Mouse (Mus musculus): ENCODE data around the gene Ucma. TPM values are rescaled to one million over a fixed set of nuclear protein-coding genes. Genes with fewer than 3 reads are reported as not detected.
"Not testable (repeated sequence)": the region's sequence is repeated elsewhere in the genome, so short reads cannot be mapped to it uniquely, and the experiment has no call there.

Ucma gene
- 1 to 10 TPM; 2.7 to 3.1 TPM for total RNA-seq (2021)
- long read RNA-seq, experiment 1, partial matches to known transcripts, result 0 of 3 reads
- long read RNA-seq, experiment 1, other reads (novel, unspliced or antisense), result 1 of 3 reads
- long read RNA-seq, experiment 2, result 0 reads

DNA sequence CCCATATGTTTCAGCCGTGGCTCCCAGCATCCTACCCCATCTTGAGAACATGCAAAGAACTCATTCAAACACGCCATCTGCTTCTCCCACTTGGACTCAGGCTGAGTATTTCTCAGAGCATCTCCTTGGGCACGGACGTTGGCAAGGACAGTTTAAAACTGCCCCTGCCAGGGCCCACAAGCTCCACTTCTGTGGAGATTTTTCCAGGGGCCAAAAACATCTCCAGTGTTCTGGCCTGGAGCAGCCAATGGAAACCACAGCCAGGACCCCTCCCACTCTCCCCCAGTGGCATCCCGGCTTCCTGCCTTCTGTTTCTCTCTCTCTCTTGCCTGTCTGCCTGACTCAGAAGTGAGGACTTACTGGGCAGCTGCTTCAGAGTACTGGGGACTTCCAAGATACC is at the start of gene Ucma:
Gene Ucma, plus strand, starts transcription at position 316 of the 400 bp plus-strand sequence.
- peak in 1 of 2 experiments; percentile 25 for DNase-seq (ENCODE audit: low spot score in 2 of 2)
- intact Hi-C loops (cut with DNase I), result no loop called here

DNA sequence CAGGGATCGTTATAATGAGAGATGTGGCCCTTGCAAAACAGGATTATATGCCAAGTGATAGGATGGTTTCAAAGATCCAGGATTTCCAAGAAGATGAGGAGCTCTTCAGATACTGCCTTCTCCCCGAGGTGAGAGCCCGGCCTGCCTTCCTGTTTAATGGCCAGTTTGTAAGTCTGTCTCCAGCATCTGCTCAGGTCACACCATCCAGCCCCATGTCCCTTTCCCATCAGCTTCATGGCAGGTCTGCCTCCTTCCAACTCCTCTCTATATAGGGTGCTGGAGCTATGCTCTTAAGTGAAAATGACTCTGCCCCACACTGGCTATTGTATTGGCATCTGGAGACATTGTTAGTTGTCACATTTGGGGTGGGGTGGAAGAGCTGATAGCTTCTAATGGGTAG is 48.5 kb upstream of the Ucma start:
- intact Hi-C loops (cut with DNase I), result no loop called here
- DNase-seq (ENCODE audit: low spot score in 2 of 2), result no peak

DNA sequence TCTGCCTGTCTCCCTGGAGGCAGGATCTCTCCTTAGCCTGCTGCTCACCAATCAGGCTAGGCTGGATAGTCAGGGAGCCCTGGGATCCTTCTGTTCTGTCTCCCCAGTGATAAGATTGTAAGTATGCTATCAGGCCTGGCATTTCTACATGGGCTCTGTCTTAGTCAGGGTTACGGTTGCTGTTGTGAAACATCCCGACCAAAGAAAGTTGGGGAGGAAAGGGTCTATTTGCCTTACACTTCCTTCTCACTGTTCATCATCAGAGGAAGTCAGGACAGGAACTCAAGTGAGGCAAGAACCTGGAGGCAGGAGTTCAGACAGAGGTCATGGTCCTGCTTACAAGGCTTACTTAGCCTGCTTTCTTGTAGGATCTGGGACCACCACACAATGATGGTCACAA is 46.7 kb upstream of the Ucma start:
- DNase-seq (ENCODE audit: low spot score in 2 of 2), result no peak
- intact Hi-C loops (cut with DNase I), result no loop called here

DNA sequence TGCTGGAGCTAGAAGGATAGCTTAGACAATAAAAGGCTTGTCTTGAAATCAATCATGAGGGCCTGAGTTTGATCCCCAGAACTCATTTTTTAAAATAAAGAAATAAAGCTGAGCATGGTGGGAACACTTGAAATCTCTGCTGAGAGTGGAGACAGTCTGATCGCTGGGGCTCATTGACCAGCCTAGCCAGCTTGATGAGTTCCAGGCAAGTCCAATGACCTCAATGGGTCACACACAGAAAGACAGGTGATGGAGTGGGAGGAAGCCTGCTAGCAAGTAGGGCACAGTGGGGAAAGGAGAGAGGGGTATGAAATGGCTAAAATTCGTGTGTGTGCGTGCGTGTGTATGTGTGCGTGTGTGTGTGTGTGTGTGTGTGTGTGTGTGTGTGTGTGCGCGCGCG is 41.4 kb upstream of the Ucma start:
- no peak for DNase-seq (ENCODE audit: low spot score in 2 of 2)
- intact Hi-C loops (cut with DNase I), result no loop called here

DNA sequence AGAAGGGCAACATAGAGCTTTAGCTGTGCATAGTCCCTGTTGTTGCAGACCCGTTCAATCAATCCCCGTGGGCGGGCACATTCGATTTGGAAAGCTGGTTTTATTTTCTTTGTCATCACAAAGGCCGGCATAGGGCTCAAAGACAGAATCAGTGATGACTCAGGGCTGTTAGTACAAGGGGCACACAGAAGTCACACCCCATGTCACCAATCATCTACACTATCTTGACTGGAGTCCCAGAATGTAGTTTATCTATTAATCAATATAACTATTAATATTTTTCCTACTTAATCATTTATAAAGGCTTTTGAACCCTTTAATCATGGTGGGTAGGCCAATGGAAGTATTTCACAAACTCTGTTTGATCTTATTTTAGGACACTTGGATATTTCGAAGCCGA is 38.0 kb upstream of the Ucma start:
- DNase-seq (ENCODE audit: low spot score in 2 of 2), result no peak
- intact Hi-C loops (cut with DNase I), result no loop called here

DNA sequence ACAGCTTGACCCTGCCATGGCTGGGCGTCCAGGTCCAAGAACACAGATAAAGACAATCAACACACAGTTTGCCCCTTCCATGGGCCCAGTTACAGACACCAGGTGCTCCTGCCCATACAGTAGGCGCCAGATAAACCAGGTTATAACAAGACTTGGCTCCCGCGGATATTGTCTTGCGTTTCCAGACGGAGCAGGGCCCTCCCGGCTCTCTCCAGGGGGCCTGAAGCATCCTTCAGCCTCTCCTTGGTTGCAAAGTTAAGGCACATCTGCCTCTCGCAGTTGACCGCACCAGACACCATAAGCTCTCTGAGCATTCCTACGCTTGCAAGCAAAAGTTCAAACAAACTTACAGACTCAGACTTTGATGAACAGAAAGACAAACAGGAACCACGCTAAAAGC is 35.1 kb upstream of the Ucma start:
- no peak for DNase-seq (ENCODE audit: low spot score in 2 of 2)
- intact Hi-C loops (cut with DNase I), result no loop called here

DNA sequence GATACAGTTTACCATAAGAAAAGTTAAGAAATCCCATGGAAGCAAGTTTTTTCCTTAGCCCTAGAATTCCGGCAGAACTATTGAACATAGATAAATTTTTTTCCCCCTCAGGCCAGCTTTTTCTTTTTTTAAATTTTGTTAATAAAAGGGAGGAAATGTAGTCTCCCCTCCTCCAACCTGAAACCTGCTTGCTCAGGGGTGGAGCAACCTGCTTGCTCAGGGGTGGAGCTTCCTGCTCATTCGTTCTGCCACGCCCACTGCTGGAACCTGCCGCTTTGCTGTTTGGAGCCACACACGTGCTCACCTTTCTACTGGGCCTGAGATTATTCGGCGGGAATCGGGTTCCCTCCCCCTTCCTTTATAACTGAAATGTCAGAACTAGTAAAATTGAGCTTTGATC is 26.2 kb upstream of the Ucma start:
- intact Hi-C loops (cut with DNase I); DNase-seq (ENCODE audit: low spot score in 2 of 2): not testable (repeated sequence)

DNA sequence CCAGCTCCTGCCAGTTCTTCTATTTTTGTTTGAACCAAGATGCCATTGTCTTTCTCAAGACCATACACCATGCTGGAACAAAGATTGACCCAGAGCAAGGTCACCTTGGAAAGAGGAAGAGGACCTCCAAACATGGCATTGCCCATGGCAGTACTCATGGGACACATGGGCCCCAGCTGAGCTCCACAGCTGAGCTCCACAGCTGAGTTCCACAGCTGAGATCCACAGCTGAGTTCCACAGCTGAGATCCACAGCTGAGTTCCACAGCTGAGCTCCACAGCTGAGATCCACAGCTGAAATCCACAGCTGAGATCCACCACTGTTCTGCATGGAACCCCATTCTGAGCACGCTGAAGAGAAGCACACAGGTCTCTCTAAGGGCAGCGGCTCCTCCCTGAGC is 24.9 kb upstream of the Ucma start:
- intact Hi-C loops (cut with DNase I), result no loop called here
- DNase-seq (ENCODE audit: low spot score in 2 of 2), result no peak

DNA sequence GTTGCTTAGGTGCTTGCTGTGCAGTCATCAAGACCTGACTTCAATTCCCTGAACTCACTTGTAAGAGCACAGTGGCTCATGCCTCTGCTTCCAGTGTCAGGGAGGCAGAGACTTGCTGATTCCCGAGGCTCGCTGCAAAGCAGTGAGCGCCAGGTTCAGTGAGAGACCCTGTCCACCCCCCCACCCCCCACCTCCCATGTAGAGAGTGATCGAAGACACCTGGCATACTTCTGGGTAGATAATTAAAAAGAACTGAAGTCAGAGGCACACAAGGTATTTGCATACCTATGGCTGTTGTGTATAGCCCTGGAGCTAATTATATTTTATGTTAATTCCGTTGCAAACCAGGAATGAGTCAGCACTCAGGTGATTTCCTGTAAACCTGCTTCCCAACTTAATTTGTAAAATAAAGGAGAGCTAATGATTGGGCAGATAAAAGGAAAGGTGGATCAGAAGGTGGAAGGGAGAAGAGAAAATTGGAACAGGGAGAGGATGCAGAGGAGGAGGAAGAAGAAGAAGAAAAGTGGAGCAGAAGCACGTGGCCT is 21.6 kb upstream of the Ucma start:
- intact Hi-C loops (cut with DNase I), result no loop called here
- DNase-seq (ENCODE audit: low spot score in 2 of 2), result no peak

DNA sequence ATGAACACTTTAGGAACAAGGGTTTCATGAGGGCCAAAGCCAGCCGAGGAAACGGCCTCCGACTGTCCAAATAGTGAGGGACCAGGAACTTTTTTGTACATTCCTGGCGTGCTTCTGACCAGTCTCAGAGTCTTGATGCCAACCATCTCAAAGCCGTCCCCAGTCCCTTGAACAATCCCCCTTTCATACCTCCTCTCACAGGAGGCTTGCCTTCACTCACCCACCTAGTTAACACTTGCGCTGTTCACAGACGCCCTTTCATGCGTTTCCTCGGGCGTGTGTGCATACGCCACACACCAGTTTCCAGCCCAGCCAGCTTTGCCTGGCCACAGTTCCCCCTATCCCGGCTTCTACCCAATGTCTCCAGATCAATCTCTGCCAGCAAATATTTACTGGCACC is 17.9 kb upstream of the Ucma start:
- DNase-seq (ENCODE audit: low spot score in 2 of 2), result no peak
- intact Hi-C loops (cut with DNase I), result no loop called here

DNA sequence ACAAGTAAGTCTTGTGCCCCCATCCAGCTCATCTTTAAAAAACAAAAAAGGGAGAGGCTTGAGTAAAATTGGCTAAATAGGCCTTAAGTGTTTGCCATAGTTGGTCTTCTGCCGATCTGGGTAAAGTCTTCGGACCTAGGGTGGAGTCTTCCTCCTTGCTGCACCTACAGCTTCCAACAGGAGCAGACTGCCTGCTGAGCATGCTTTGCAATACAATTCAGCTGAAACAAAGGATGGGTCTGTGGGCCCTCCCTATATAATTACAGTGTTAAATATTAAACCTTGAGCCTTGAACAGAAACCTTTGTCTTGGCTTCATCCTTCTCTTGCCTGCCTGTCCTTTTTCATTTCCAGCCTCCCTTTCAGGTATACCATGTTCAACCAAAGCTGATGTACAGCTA is 8.1 kb upstream of the Ucma start:
- intact Hi-C loops (cut with DNase I), result no loop called here
- DNase-seq (ENCODE audit: low spot score in 2 of 2), result no peak

DNA sequence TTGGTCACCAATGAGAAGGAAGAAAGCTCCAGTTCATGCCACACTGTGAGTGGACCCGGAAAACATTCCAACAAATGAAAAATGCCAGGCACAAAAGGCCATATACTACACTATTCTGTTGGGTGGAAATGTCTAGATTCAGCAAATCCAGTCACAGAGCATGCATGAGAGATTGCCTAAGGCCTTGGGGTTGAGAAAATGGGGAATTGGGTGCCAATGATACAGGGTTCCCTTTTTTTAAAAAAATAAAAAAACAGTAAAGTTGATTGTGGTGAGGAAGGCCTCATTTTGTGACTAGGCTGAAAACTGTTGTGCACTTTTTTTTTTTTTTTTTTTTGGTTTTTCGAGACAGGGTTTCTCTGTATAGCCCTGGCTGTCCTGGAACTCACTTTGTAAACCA is 6.8 kb upstream of the Ucma start:
- no peak for DNase-seq (ENCODE audit: low spot score in 2 of 2)
- intact Hi-C loops (cut with DNase I), result no loop called here

DNA sequence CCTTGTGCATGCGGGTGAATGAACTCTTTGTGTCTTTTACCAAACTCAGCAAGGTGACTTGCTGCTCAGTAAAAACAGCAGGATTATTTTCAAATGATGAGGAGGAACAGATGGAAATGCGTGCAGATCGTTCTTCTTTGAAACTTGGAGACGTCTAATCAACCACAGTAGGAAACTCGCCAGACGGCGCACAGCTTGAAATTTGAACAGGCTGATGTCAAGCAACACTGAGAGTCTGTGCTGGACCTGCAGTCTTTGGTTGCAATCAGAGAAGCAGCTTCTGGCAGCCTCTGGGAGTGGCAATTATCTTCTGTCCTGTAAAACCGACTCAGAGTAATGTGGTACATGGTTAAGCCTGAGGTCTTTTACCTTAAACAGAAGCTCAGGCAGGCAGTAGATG is 2.2 kb downstream of the Ucma start:
- intact Hi-C loops (cut with DNase I), result no loop called here

DNA sequence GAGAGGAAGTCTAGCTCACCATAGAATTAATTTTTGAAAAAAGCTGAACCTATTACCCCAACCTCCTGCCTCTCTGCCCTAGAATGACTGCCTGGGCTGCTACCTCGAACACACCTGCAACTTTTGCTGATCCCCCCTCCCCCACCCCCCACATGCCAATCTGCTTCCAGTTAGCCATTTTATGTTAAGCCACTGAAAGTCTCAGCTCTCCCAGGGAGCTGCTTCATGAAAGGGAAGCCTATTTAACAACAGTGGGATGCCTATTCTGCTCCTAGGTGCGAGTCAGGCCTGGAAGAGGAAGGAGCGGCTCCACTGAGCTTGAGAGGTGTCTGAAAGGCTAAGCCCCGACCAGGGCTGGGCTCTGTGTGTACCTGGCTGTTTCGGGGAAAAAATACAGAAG is 8.1 kb downstream of the Ucma start:
- intact Hi-C loops (cut with DNase I), result no loop called here
- DNase-seq (ENCODE audit: low spot score in 2 of 2), result no peak

More for the DNA sequence above, 2.2 kb downstream of the Ucma start:
- peak; percentile 20 to 30 for DNase-seq (ENCODE audit: low spot score in 2 of 2)

DNA sequence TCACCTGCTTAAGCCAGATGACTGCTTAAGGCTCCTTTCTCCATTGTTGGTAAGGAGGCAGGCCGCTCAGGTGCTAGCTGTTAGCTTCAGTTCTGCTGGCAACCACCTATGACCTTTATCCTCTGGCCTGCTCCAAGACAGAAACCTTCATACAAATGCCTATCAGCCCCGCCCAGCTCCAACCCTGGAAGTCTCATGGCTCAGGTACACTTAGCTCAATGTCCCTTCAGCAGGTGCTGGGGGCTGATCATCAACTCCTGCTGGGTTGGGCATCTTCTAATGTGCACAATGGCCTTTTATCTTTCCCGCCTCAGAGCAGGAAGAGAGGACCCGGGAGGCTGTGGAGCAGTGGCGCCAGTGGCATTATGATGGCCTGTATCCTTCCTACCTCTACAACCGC is 9.1 kb downstream of the Ucma start:
- intact Hi-C loops (cut with DNase I), result no loop called here
- DNase-seq (ENCODE audit: low spot score in 2 of 2), result no peak

DNA sequence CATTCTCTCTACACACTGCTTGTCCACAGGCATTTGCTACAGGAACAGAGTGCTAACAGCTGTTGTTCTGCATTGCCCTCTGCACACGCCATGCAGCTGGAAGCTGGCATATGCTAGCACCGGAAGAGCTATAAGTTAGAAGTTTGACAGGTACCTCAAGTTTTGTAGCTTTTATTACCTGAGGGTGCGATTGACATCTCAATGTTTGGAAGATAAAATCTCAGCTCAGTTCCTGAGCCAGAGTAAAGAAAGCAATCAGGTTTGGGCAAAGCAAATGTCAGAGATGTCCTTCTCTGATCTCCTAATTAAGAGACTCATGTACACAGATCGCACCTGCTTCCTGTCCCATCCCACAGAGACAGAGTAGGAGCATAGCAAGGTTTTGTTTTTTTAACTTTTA is 10.9 kb downstream of the Ucma start:
- intact Hi-C loops (cut with DNase I), result no loop called here
- no peak for DNase-seq (ENCODE audit: low spot score in 2 of 2)

DNA sequence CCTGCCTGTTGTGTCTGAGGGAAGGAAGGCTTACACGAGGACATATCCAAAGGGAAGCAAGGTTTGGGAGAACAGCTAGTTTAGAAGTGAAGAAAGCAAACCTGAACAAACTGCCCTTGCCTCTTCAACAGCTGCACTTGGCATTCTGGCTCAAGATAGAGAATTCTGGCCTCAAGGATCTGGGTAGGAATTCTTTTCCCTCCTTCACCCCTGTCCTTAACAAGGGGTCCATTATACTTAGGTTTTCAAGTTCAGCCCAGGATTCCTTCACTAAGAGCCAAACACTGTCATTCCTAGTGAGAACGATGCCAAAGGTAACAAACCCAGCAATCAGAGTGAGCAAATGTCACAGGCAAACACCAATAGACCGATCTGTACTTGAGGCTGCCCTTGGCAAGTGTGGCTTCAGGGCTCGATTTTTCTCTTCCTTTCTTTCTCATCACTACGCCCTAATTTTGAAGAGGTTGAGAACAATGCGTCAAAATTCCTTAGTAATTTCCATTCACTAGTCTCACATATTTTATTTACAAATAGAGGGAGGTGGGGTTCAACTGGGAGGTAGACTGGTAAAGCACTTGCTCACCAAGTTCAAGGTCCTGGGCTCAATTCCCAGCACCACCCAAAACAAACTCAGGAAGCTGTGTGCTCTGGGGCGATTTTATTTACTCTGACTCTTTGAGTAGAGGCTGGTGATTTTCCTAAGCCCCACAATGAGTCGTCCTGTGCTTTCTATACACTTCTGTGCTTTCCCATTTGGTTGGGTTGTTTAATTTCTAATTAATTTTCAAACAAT is 11.7 kb downstream of the Ucma start:
- no peak for DNase-seq (ENCODE audit: low spot score in 2 of 2)
- intact Hi-C loops (cut with DNase I), result no loop called here

DNA sequence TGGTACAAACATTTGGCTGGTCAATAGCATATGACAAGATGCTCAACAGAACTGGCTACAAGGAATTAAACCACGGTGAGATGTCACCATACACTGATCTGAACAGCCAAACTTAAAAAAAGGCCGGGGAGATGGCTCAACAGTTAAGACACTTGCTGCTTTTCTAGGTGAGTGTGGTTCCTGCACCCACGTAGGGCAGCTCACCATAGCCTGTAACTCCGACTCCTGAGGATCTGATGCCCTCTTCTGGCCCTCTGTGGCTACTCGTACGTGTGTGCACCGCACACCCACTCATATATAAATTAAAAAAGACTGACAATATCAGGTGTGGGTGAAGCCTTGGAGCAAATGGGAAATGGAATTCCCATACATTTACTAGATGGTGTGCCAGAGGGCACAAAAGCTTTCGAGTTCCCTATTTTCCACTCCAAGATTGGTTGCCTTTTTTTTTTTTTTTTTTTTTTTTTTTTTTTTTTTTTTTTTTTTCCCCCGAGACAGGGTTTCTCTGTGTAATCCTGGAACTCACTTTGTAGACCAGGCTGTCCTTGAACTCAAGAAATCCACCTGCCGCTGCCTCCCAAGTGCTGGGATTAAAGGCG is 13.0 kb downstream of the Ucma start:
- no peak for DNase-seq (ENCODE audit: low spot score in 2 of 2)
- intact Hi-C loops (cut with DNase I), result no loop called here

DNA sequence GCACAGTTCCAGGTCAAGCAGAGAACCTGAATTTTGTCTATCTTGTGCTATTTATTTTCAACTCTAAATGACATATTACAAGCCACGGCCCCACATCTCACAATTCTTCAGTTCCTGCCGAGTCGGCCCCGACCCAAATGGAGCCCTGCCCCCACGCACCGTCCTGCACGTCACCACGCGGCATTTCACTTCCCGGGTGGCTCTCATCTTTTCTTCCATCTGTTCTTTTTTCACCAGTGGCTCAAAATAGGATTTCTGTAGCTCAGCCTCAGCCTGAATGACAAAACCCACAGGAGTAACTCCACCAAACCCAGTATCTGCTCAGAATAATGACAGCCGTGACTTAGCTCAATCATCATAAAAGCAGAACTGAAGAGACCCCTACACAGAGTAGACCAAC is 17.7 kb downstream of the Ucma start:
- intact Hi-C loops (cut with DNase I), result no loop called here
- DNase-seq (ENCODE audit: low spot score in 2 of 2), result peak; percentile 59 to 62

DNA sequence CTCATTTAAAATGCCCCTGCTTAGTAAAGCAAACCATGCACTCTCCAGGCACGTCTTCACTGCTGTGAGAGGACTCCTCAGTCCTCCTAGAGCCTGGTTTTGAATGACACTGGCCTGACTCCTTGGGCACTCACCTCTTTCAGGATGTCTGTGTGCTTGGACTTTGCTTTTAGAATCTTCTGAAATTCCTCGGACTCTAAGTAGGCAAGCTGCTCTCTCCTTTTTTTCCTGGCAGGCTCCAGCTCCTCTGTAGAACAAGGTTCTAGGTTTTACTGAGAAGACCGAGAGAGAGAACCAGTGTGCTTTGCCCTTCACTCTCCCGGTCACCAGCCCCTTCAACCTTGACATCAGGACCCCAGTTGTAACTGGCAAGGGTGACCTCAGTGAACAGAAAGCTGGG is 18.5 kb downstream of the Ucma start:
- DNase-seq (ENCODE audit: low spot score in 2 of 2), result no peak
- intact Hi-C loops (cut with DNase I), result no loop called here

DNA sequence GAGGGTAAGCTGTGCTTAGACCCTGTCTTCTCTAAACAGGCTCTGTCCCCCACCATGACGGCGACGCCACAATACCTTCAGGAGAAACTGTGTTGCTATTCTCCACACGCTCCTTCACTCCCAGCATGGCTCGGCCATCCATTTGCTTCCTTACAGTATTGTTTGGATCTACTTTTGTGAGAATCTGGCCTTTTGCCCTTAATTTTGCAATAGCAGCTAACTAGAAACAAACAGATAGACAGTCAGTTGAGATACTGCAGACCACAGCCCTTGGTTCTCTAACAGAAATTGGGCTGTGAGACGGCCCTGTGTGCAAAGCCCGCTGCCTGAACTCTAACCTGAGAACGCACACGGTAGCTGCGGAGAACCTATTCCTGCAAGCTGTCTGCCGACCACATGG is 19.7 kb downstream of the Ucma start:
- intact Hi-C loops (cut with DNase I), result no loop called here
- DNase-seq (ENCODE audit: low spot score in 2 of 2), result no peak
